Mouse (Mus musculus): ENCODE results near the gene Hist1h1c. TPM values are rescaled to one million over a fixed set of nuclear protein-coding genes. Genes with fewer than 3 reads are reported as not detected.
"Not testable (repeated sequence)": the region's sequence is repeated elsewhere in the genome, so short reads cannot be mapped to it uniquely, and the experiment has no call there.

The Hist1h1c gene
- polyA plus RNA-seq, 1 experiment from 2014 or later: 9.2 TPM

GRCm38 (mm10) chr13:23766772-23767171, 28.2 kb downstream of the Hist1h1c start:
- H3K27ac ChIP-seq (replicated peaks; ENCODE audit: low read depth, low read length): no peak overlapping the region
- DNase-seq: no peak
- no peaks in the 10 kb centered on the region for H3K27me3 ChIP-seq (ENCODE audit: control insufficient read depth, insufficient read depth, low read length)
- no peak overlapping the region for H3K9ac ChIP-seq (replicated peaks; ENCODE audit: low read length)
- H3K4me3 ChIP-seq (replicated peaks; ENCODE audit: low read depth, low read length): no peak overlapping the region
- H3K4me2 ChIP-seq (ENCODE audit: low read length): no peak overlapping the region
- no peak for ATAC-seq (ENCODE audit: low FRiP score, low TSS enrichment)
- H3K4me1 ChIP-seq (ENCODE audit: control insufficient read depth, insufficient read depth, low read length): peaks cover 18% of the 10 kb centered on the region
- H3K36me3 ChIP-seq (ENCODE audit: control insufficient read depth, insufficient read depth, low read length): no peaks in the 10 kb centered on the region
- no peaks in the 10 kb centered on the region for H3K9me3 ChIP-seq (ENCODE audit: control insufficient read depth, low read length)

GRCm38 (mm10) chr13:23768834-23769397, 30.3 kb downstream of the Hist1h1c start:
- WGBS: 41% methylated on average over 5 of the region's 5 CpGs
- Histone ChIP-seq H3K9ac (replicated peaks; ENCODE audit: low read length) (no peak overlapping the region), H3K27me3 (ENCODE audit: control insufficient read depth, insufficient read depth, low read length) (no peaks in the 10 kb centered on the region), H3K4me3 (replicated peaks; ENCODE audit: low read depth, low read length) (no peak overlapping the region), H3K4me1 (ENCODE audit: control insufficient read depth, insufficient read depth, low read length) (peaks cover 12% of the 10 kb centered on the region), H3K27ac (replicated peaks; ENCODE audit: low read depth, low read length) (no peak overlapping the region), H3K4me2 (ENCODE audit: low read length) (no peak overlapping the region), H3K9me3 (ENCODE audit: control insufficient read depth, low read length) (no peaks in the 10 kb centered on the region), H3K36me3 (ENCODE audit: control insufficient read depth, insufficient read depth, low read length) (no peaks in the 10 kb centered on the region)
- ATAC-seq (ENCODE audit: low FRiP score, low TSS enrichment) (no peak), DNase-seq (no peak)

GRCm38 (mm10) chr13:23769613-23770012, 31.0 kb downstream of the Hist1h1c start, which contains the start of gene Trim38:
Trim38 (plus strand) TSS chr13:23769913.
- not testable (repeated sequence) for H3K9me3 ChIP-seq (ENCODE audit: control insufficient read depth, low read length); H3K9ac ChIP-seq (replicated peaks; ENCODE audit: low read length); H3K4me2 ChIP-seq (ENCODE audit: low read length); DNase-seq; H3K36me3 ChIP-seq (ENCODE audit: control insufficient read depth, insufficient read depth, low read length); H3K4me1 ChIP-seq (ENCODE audit: control insufficient read depth, insufficient read depth, low read length); H3K27ac ChIP-seq (replicated peaks; ENCODE audit: low read depth, low read length); H3K27me3 ChIP-seq (ENCODE audit: control insufficient read depth, insufficient read depth, low read length); ATAC-seq (ENCODE audit: low FRiP score, low TSS enrichment); H3K4me3 ChIP-seq (replicated peaks; ENCODE audit: low read depth, low read length)
- 90% methylated on average over 2 of the region's 2 CpGs for WGBS

- DNase-seq: peak; percentile 77
- Histone ChIP-seq H3K4me1 (ENCODE audit: control insufficient read depth, insufficient read depth, low read length) (peaks cover 5% of the 10 kb centered on the region), H3K4me2 (ENCODE audit: low read length) (peak overlapping the region; percentile 47), H3K9me3 (ENCODE audit: control insufficient read depth, low read length) (no peaks in the 10 kb centered on the region), H3K4me3 (replicated peaks; ENCODE audit: low read depth, low read length) (no peak overlapping the region), H3K27me3 (ENCODE audit: control insufficient read depth, insufficient read depth, low read length) (no peaks in the 10 kb centered on the region), H3K9ac (replicated peaks; ENCODE audit: low read length) (no peak overlapping the region), H3K36me3 (ENCODE audit: control insufficient read depth, insufficient read depth, low read length) (no peaks in the 10 kb centered on the region), H3K27ac (replicated peaks; ENCODE audit: low read depth, low read length) (no peak overlapping the region)
- peak; percentile 89 for ATAC-seq (ENCODE audit: low FRiP score, low TSS enrichment)
- WGBS: 22% methylated on average over 21 of the region's 21 CpGs
These were observed 34.1 kb downstream of the Hist1h1c start for GRCm38 (mm10) chr13:23772561-23773313.

GRCm38 (mm10) chr13:23778339-23778738, 39.7 kb downstream of the Hist1h1c start:
- WGBS: 95% methylated on average over 7 of the region's 7 CpGs
- no peak overlapping the region for H3K4me3 ChIP-seq (replicated peaks; ENCODE audit: low read depth, low read length)
- DNase-seq: no peak

GRCm38 (mm10) chr13:23779025-23779424, 40.4 kb downstream of the Hist1h1c start:
- no peaks in the 10 kb centered on the region for H3K27me3 ChIP-seq (ENCODE audit: control insufficient read depth, insufficient read depth, low read length)
- DNase-seq: no peak

More at GRCm38 (mm10) chr13:23778339-23778738, 39.7 kb downstream of the Hist1h1c start:
- no peaks in the 10 kb centered on the region for H3K9me3 ChIP-seq (ENCODE audit: control insufficient read depth, low read length)
- no peak for ATAC-seq (ENCODE audit: low FRiP score, low TSS enrichment)
- no peak overlapping the region for H3K9ac ChIP-seq (replicated peaks; ENCODE audit: low read length)
- H3K4me2 ChIP-seq (ENCODE audit: low read length): no peak overlapping the region
- H3K36me3 ChIP-seq (ENCODE audit: control insufficient read depth, insufficient read depth, low read length): no peaks in the 10 kb centered on the region
- H3K4me1 ChIP-seq (ENCODE audit: control insufficient read depth, insufficient read depth, low read length): no peaks in the 10 kb centered on the region
- H3K27ac ChIP-seq (replicated peaks; ENCODE audit: low read depth, low read length): no peak overlapping the region
- no peaks in the 10 kb centered on the region for H3K27me3 ChIP-seq (ENCODE audit: control insufficient read depth, insufficient read depth, low read length)

More at GRCm38 (mm10) chr13:23779025-23779424, 40.4 kb downstream of the Hist1h1c start:
- H3K36me3 ChIP-seq (ENCODE audit: control insufficient read depth, insufficient read depth, low read length): no peaks in the 10 kb centered on the region
- H3K4me3 ChIP-seq (replicated peaks; ENCODE audit: low read depth, low read length): no peak overlapping the region
- no peak overlapping the region for H3K9ac ChIP-seq (replicated peaks; ENCODE audit: low read length)
- WGBS: 87% methylated on average over 4 of the region's 4 CpGs
- ATAC-seq (ENCODE audit: low FRiP score, low TSS enrichment): no peak
- H3K9me3 ChIP-seq (ENCODE audit: control insufficient read depth, low read length): no peaks in the 10 kb centered on the region
- H3K27ac ChIP-seq (replicated peaks; ENCODE audit: low read depth, low read length): no peak overlapping the region
- H3K4me1 ChIP-seq (ENCODE audit: control insufficient read depth, insufficient read depth, low read length): no peaks in the 10 kb centered on the region
- no peak overlapping the region for H3K4me2 ChIP-seq (ENCODE audit: low read length)

Small RNA genes lying within 50 kb of the gene (microRNA-seq; reads per million reads assigned to microRNA genes)
- gene Gm44314 (not detected), gene Gm44484 (not detected)

Other genes with a start within 250 kb of the Hist1h1c start
- not detected in 2 replicates for gene Btn2a2, start 250.0 kb upstream of the Hist1h1c start, polyA plus RNA-seq (2014; fragmentation: Nextera tagmentation; extraction: Ambion mirVana)
- 4.1 and 6.4 TPM in 2 replicates for gene Hist1h4h, start 207.8 kb upstream of the Hist1h1c start, polyA plus RNA-seq (2014; fragmentation: Nextera tagmentation; extraction: Ambion mirVana)
- 3.4 and 4.6 TPM in 2 replicates for gene Hist1h2af, start 204.9 kb upstream of the Hist1h1c start, polyA plus RNA-seq (2014; fragmentation: Nextera tagmentation; extraction: Ambion mirVana)
- 0.77 and 1.4 TPM in 2 replicates for gene Hist1h3g, start 203.4 kb upstream of the Hist1h1c start, polyA plus RNA-seq (2014; fragmentation: Nextera tagmentation; extraction: Ambion mirVana)
- gene Hist1h2bh, start 195.4 kb upstream of the Hist1h1c start, polyA plus RNA-seq (2014; fragmentation: Nextera tagmentation; extraction: Ambion mirVana): 0.13 and 0.30 TPM in 2 replicates
- 0.32 and 0.47 TPM in 2 replicates for gene Hist1h3f, start 194.8 kb upstream of the Hist1h1c start, polyA plus RNA-seq (2014; fragmentation: Nextera tagmentation; extraction: Ambion mirVana)
- gene Hist1h4f, start 187.2 kb upstream of the Hist1h1c start, polyA plus RNA-seq (2014; fragmentation: Nextera tagmentation; extraction: Ambion mirVana): not detected in 2 replicates
- 0.11 and 0.18 TPM in 2 replicates for gene Hist1h1d, start 185.5 kb upstream of the Hist1h1c start, polyA plus RNA-seq (2014; fragmentation: Nextera tagmentation; extraction: Ambion mirVana)
- 3.1 and 3.8 TPM in 2 replicates for gene Hist1h3e, start 176.4 kb upstream of the Hist1h1c start, polyA plus RNA-seq (2014; fragmentation: Nextera tagmentation; extraction: Ambion mirVana)
- gene Hist1h2ae, start 167.6 kb upstream of the Hist1h1c start, polyA plus RNA-seq (2014; fragmentation: Nextera tagmentation; extraction: Ambion mirVana): 30.2 and 34.0 TPM in 2 replicates
- 1.4 and 2.6 TPM in 2 replicates for gene Hist1h2bg, start 167.4 kb upstream of the Hist1h1c start, polyA plus RNA-seq (2014; fragmentation: Nextera tagmentation; extraction: Ambion mirVana)
- 1.5 and 2.7 TPM in 2 replicates for gene Hist1h2bf, start 164.6 kb upstream of the Hist1h1c start, polyA plus RNA-seq (2014; fragmentation: Nextera tagmentation; extraction: Ambion mirVana)
- gene Hist1h2ad, start 164.4 kb upstream of the Hist1h1c start, polyA plus RNA-seq (2014; fragmentation: Nextera tagmentation; extraction: Ambion mirVana): 2.1 and 2.2 TPM in 2 replicates
- 1.6 and 2.0 TPM in 2 replicates for gene Hist1h3d, start 163.0 kb upstream of the Hist1h1c start, polyA plus RNA-seq (2014; fragmentation: Nextera tagmentation; extraction: Ambion mirVana)
- 38.1 and 40.0 TPM in 2 replicates for gene Hist1h4d, start 157.2 kb upstream of the Hist1h1c start, polyA plus RNA-seq (2014; fragmentation: Nextera tagmentation; extraction: Ambion mirVana)
- 0.72 and 1.4 TPM in 2 replicates for gene Hist1h2be, start 117.7 kb upstream of the Hist1h1c start, polyA plus RNA-seq (2014; fragmentation: Nextera tagmentation; extraction: Ambion mirVana)
- 4.4 and 8.6 TPM in 2 replicates for gene Hist1h1e, start 116.2 kb upstream of the Hist1h1c start, polyA plus RNA-seq (2014; fragmentation: Nextera tagmentation; extraction: Ambion mirVana)
- gene Hist1h2ac, start 54.9 kb upstream of the Hist1h1c start, polyA plus RNA-seq (2014; fragmentation: Nextera tagmentation; extraction: Ambion mirVana): 0.57 and 0.67 TPM in 2 replicates
- 13.1 and 17.3 TPM in 2 replicates for gene Hist1h2bc, start 54.6 kb upstream of the Hist1h1c start, polyA plus RNA-seq (2014; fragmentation: Nextera tagmentation; extraction: Ambion mirVana)
- not detected in 2 replicates for gene Hist1h1t, start 43.0 kb upstream of the Hist1h1c start, polyA plus RNA-seq (2014; fragmentation: Nextera tagmentation; extraction: Ambion mirVana)
- 2.9 and 4.3 TPM in 2 replicates for gene Hist1h4c, start 40.4 kb upstream of the Hist1h1c start, polyA plus RNA-seq (2014; fragmentation: Nextera tagmentation; extraction: Ambion mirVana)
- gene Hfe, start 28.0 kb upstream of the Hist1h1c start, polyA plus RNA-seq (2014; fragmentation: Nextera tagmentation; extraction: Ambion mirVana): 0.77 and 3.9 TPM in 2 replicates
- gene Hist1h3c, start 6.8 kb downstream of the Hist1h1c start, polyA plus RNA-seq (2014; fragmentation: Nextera tagmentation; extraction: Ambion mirVana): 1.2 TPM in 2 replicates
- gene Hist1h2bb, start 7.9 kb downstream of the Hist1h1c start, polyA plus RNA-seq (2014; fragmentation: Nextera tagmentation; extraction: Ambion mirVana): 0.51 TPM in 1 of 2 replicates, not detected in the other
- 11.3 and 13.5 TPM in 2 replicates for gene Hist1h2ab, start 12.3 kb downstream of the Hist1h1c start, polyA plus RNA-seq (2014; fragmentation: Nextera tagmentation; extraction: Ambion mirVana)
- gene Hist1h3b, start 13.5 kb downstream of the Hist1h1c start, polyA plus RNA-seq (2014; fragmentation: Nextera tagmentation; extraction: Ambion mirVana): 3.5 and 4.0 TPM in 2 replicates
- gene Hist1h4b, start 18.2 kb downstream of the Hist1h1c start, polyA plus RNA-seq (2014; fragmentation: Nextera tagmentation; extraction: Ambion mirVana): 2.8 and 5.0 TPM in 2 replicates
- 0.47 and 1.1 TPM in 2 replicates for gene Hist1h4a, start 22.4 kb downstream of the Hist1h1c start, polyA plus RNA-seq (2014; fragmentation: Nextera tagmentation; extraction: Ambion mirVana)
- gene Hist1h3a, start 23.6 kb downstream of the Hist1h1c start, polyA plus RNA-seq (2014; fragmentation: Nextera tagmentation; extraction: Ambion mirVana): 2.2 TPM in 2 replicates
- gene Hist1h1a, start 24.9 kb downstream of the Hist1h1c start, polyA plus RNA-seq (2014; fragmentation: Nextera tagmentation; extraction: Ambion mirVana): 0.93 TPM in 1 of 2 replicates, not detected in the other
- not detected in 2 replicates for gene Trim38, start 31.1 kb downstream of the Hist1h1c start, polyA plus RNA-seq (2014; fragmentation: Nextera tagmentation; extraction: Ambion mirVana)
- not detected in 2 replicates for gene Slc17a2, start 68.2 kb downstream of the Hist1h1c start, polyA plus RNA-seq (2014; fragmentation: Nextera tagmentation; extraction: Ambion mirVana)
- gene Slc17a3, start 100.6 kb downstream of the Hist1h1c start, polyA plus RNA-seq (2014; fragmentation: Nextera tagmentation; extraction: Ambion mirVana): not detected in 2 replicates
- not detected in 2 replicates for gene Slc17a1, start 128.9 kb downstream of the Hist1h1c start, polyA plus RNA-seq (2014; fragmentation: Nextera tagmentation; extraction: Ambion mirVana)
- gene Slc17a4, start 176.2 kb downstream of the Hist1h1c start, polyA plus RNA-seq (2014; fragmentation: Nextera tagmentation; extraction: Ambion mirVana): not detected in 2 replicates
- not detected in 2 replicates for gene Hist1h2ba, start 195.3 kb downstream of the Hist1h1c start, polyA plus RNA-seq (2014; fragmentation: Nextera tagmentation; extraction: Ambion mirVana)
- gene Hist1h2aa, start 195.7 kb downstream of the Hist1h1c start, polyA plus RNA-seq (2014; fragmentation: Nextera tagmentation; extraction: Ambion mirVana): not detected in 2 replicates